Mouse (Mus musculus): Measurements from ENCODE around the gene Ano6. TPM values are rescaled to one million over a fixed set of nuclear protein-coding genes. Genes with fewer than 3 reads are reported as not detected.
A peak's percentile ranks its signal among the peaks of the same experiment; 100 is the strongest.

The Ano6 gene
- polyA plus RNA-seq, 1 experiment from 2014 or later, result 38.9 TPM

- 87% methylated on average over 7 of the region's 9 CpGs for WGBS
Measured at GRCm38 (mm10) chr15:95819249-95820035, 28.8 kb downstream of the Ano6 start.

GRCm38 (mm10) chr15:95820142-95820541 is 29.5 kb downstream of the Ano6 start:
- TF ChIP-seq CTCF (IDR thresholded peaks at IDR 0.05) (no peak), EP300 (IDR thresholded peaks at IDR 0.05) (no peak)
- H3K9ac ChIP-seq (replicated peaks; ENCODE audit: low read depth), result no peak overlapping the region
- ATAC-seq (no peak), DNase-seq (ENCODE audit: low spot score) (no peak)
- no peak overlapping the region for H3K4me3 ChIP-seq (ENCODE audit: low read depth, low read length)
- no peaks in the 10 kb centered on the region for H3K36me3 ChIP-seq (ENCODE audit: insufficient read depth, low read length)
- no peaks in the 10 kb centered on the region for H3K9me3 ChIP-seq (ENCODE audit: low read length)
- 95% methylated on average over 12 of the region's 12 CpGs for WGBS
- peaks cover 3% of the 10 kb centered on the region; the same call in 1 of the 2 replicates for H3K4me1 ChIP-seq (ENCODE audit: insufficient read depth, low read depth, low read length)
- H3K4me2 ChIP-seq (replicated peaks; ENCODE audit: low read depth, low read length), result no peak overlapping the region
- H3K27ac ChIP-seq (ENCODE audit: low read length), result no peak overlapping the region
- H3K27me3 ChIP-seq (replicated peaks; ENCODE audit: insufficient read depth, low read length), result no peaks in the 10 kb centered on the region

More at GRCm38 (mm10) chr15:95819249-95820035, 28.8 kb downstream of the Ano6 start:
- no peaks in the 10 kb centered on the region for H3K9me3 ChIP-seq (ENCODE audit: low read length)
- H3K27ac ChIP-seq (ENCODE audit: low read length), result no peak overlapping the region
- H3K27me3 ChIP-seq (replicated peaks; ENCODE audit: insufficient read depth, low read length), result no peaks in the 10 kb centered on the region
- H3K9ac ChIP-seq (replicated peaks; ENCODE audit: low read depth), result no peak overlapping the region
- TF ChIP-seq EP300 (IDR thresholded peaks at IDR 0.05) (no peak), CTCF (IDR thresholded peaks at IDR 0.05) (no peak)
- no peak for DNase-seq (ENCODE audit: low spot score)
- no peak overlapping the region for H3K4me3 ChIP-seq (ENCODE audit: low read depth, low read length)
- no peaks in the 10 kb centered on the region for H3K36me3 ChIP-seq (ENCODE audit: insufficient read depth, low read length)
- no peak for ATAC-seq
- H3K4me2 ChIP-seq (replicated peaks; ENCODE audit: low read depth, low read length), result no peak overlapping the region
- H3K4me1 ChIP-seq (ENCODE audit: insufficient read depth, low read depth, low read length), result peaks cover 3% of the 10 kb centered on the region; the same call in 1 of the 2 replicates

GRCm38 (mm10) chr15:95820678-95821077 is 30.0 kb downstream of the Ano6 start:
- Histone ChIP-seq H3K4me1 (ENCODE audit: insufficient read depth, low read depth, low read length) (peaks cover 3% of the 10 kb centered on the region; the same call in 1 of the 2 replicates), H3K9me3 (ENCODE audit: low read length) (no peaks in the 10 kb centered on the region), H3K4me2 (replicated peaks; ENCODE audit: low read depth, low read length) (no peak overlapping the region), H3K27me3 (replicated peaks; ENCODE audit: insufficient read depth, low read length) (no peaks in the 10 kb centered on the region), H3K27ac (ENCODE audit: low read length) (no peak overlapping the region), H3K36me3 (ENCODE audit: insufficient read depth, low read length) (no peaks in the 10 kb centered on the region), H3K4me3 (ENCODE audit: low read depth, low read length) (no peak overlapping the region), H3K9ac (replicated peaks; ENCODE audit: low read depth) (no peak overlapping the region)
- no peak for DNase-seq (ENCODE audit: low spot score)
- WGBS, result 87% methylated on average over 9 of the region's 9 CpGs
- no peak for ATAC-seq
- TF ChIP-seq CTCF (IDR thresholded peaks at IDR 0.05), result no peak
- no peak for TF ChIP-seq EP300 (IDR thresholded peaks at IDR 0.05)

GRCm38 (mm10) chr15:95822099-95822498 is 31.5 kb downstream of the Ano6 start:
- H3K27me3 ChIP-seq (replicated peaks; ENCODE audit: insufficient read depth, low read length), result no peaks in the 10 kb centered on the region
- no peak overlapping the region for H3K9ac ChIP-seq (replicated peaks; ENCODE audit: low read depth)
- 57% methylated on average over 9 of the region's 9 CpGs for WGBS
- TF ChIP-seq EP300 (IDR thresholded peaks at IDR 0.05) (0 out of 2 replicates have a peak, but pooled peaks have one; percentile 26), CTCF (IDR thresholded peaks at IDR 0.05) (no peak)
- no peak overlapping the region for H3K27ac ChIP-seq (ENCODE audit: low read length)
- no peaks in the 10 kb centered on the region for H3K9me3 ChIP-seq (ENCODE audit: low read length)
- H3K4me2 ChIP-seq (replicated peaks; ENCODE audit: low read depth, low read length), result no peak overlapping the region
- no peak overlapping the region for H3K4me3 ChIP-seq (ENCODE audit: low read depth, low read length)
- ATAC-seq (peak; percentile 28; the same call in 1 of the 2 replicates), DNase-seq (ENCODE audit: low spot score) (peak; percentile 21)
- peaks cover 7% of the 10 kb centered on the region; the same call in 1 of the 2 replicates for H3K4me1 ChIP-seq (ENCODE audit: insufficient read depth, low read depth, low read length)
- no peaks in the 10 kb centered on the region for H3K36me3 ChIP-seq (ENCODE audit: insufficient read depth, low read length)

- WGBS, result 78% methylated on average over 13 of the region's 13 CpGs
- Histone ChIP-seq H3K9ac (replicated peaks; ENCODE audit: low read depth) (no peak overlapping the region), H3K9me3 (ENCODE audit: low read length) (no peaks in the 10 kb centered on the region), H3K27me3 (replicated peaks; ENCODE audit: insufficient read depth, low read length) (no peaks in the 10 kb centered on the region), H3K4me2 (replicated peaks; ENCODE audit: low read depth, low read length) (no peak overlapping the region), H3K4me1 (ENCODE audit: insufficient read depth, low read depth, low read length) (peaks cover 8% of the 10 kb centered on the region; the same call in 1 of the 2 replicates), H3K36me3 (ENCODE audit: insufficient read depth, low read length) (no peaks in the 10 kb centered on the region), H3K4me3 (ENCODE audit: low read depth, low read length) (no peak overlapping the region), H3K27ac (ENCODE audit: low read length) (no peak overlapping the region)
- ATAC-seq (no peak), DNase-seq (ENCODE audit: low spot score) (no peak)
- no peak for TF ChIP-seq EP300 (IDR thresholded peaks at IDR 0.05)
- no peak for TF ChIP-seq CTCF (IDR thresholded peaks at IDR 0.05)
Measured at GRCm38 (mm10) chr15:95823383-95824306, 33.0 kb downstream of the Ano6 start.

- DNase-seq (ENCODE audit: low spot score), result no peak
- TF ChIP-seq CTCF (IDR thresholded peaks at IDR 0.05) (no peak), EP300 (IDR thresholded peaks at IDR 0.05) (no peak)
- 72% methylated on average over 13 of the region's 13 CpGs for WGBS
- Histone ChIP-seq H3K4me1 (ENCODE audit: insufficient read depth, low read depth, low read length) (peaks cover 25% of the 10 kb centered on the region; the same call in 1 of the 2 replicates), H3K9ac (replicated peaks; ENCODE audit: low read depth) (no peak overlapping the region), H3K27ac (ENCODE audit: low read length) (no peak overlapping the region), H3K4me3 (ENCODE audit: low read depth, low read length) (no peak overlapping the region), H3K9me3 (ENCODE audit: low read length) (no peaks in the 10 kb centered on the region), H3K27me3 (replicated peaks; ENCODE audit: insufficient read depth, low read length) (no peaks in the 10 kb centered on the region), H3K36me3 (ENCODE audit: insufficient read depth, low read length) (no peaks in the 10 kb centered on the region), H3K4me2 (replicated peaks; ENCODE audit: low read depth, low read length) (no peak overlapping the region)
- no peak for ATAC-seq
Measured at GRCm38 (mm10) chr15:95826516-95826915, 35.9 kb downstream of the Ano6 start.
